Mouse (Mus musculus) central nervous system, embryonic 14 days (tissue): ENCODE data around the gene Krtap17-1. TPM values are rescaled to one million over a fixed set of nuclear protein-coding genes. Genes with fewer than 3 reads are reported as not detected.

Experiments
- polyA plus RNA-seq: library from polyadenylated mRNA; depleted of rRNA; stranded (reverse); fragments of >200 nt; gene quantifications from 2 replicates; pipeline ENCODE4 v1.2.3, GENCODE M21; 2012; rRNA removed

Gene Krtap17-1
- polyA plus RNA-seq: 0.29 and 0.34 TPM in 2 replicates

GRCm38 (mm10) chr11:99993620-99994383 lies at the start of gene Krtap17-1:
Gene Krtap17-1, minus strand, starts transcription at chr11:99993994.

DNA sequence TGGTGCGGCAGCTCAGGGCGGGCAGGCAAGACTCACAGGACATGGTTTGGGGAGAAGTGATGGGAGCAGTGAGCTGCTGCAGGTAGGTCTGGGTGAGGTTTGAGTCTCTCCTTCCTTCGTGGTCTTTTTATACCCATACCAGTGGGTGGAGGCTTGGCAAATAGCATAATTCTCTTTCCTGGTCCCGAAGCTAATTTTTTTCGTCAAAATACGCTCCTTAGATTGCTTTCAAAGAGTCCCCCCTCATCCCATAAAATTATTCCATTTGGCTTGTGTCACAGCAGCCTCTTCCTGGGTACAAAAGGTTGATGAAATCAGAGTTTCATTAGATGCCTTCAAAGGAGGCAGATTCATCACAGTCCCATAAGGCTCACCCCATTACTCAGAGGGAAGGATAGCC lies 47.7 kb upstream of the Krtap17-1 start, which contains the start of gene Krt34:
TSS of gene Krt34 (minus strand) at position 101 of the 400 bp plus-strand sequence.

GRCm38 (mm10) chr11:100029768-100030167 lies 36.0 kb upstream of the Krtap17-1 start, which contains the start of gene Krt33b:
Gene Krt33b, minus strand, starts transcription at chr11:100029868.

GRCm38 (mm10) chr11:100016112-100016511 lies 22.3 kb upstream of the Krtap17-1 start, which contains the start of gene Krt33a:
Gene Krt33a, minus strand, starts transcription at chr11:100016212.

DNA sequence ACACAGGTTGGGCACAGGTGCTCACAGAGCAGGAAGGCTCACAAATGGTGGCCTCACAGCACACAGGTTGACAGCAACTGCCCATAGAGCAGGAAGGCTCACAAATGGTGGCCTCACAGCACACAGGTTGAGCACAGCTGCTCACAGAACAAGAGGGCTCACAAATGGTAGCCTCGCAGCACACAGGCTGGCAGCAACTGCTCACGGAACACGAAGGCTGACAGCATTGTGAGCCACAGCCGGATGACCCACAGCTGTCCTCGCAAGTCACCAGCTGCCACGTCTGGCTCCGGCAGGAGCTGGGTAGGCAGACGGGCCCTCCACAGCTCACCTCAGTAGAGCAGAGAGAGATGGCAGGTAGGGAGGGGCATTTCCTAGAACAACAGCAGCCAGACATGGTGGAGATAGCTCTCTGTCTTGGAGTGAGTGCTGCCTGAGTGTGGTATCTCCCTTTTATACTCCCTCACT lies 7.6 kb downstream of the Krtap17-1 start, which contains the start of gene Krtap16-1:
TSS of gene Krtap16-1 (minus strand) at position 418 of the 468 bp plus-strand sequence.

DNA sequence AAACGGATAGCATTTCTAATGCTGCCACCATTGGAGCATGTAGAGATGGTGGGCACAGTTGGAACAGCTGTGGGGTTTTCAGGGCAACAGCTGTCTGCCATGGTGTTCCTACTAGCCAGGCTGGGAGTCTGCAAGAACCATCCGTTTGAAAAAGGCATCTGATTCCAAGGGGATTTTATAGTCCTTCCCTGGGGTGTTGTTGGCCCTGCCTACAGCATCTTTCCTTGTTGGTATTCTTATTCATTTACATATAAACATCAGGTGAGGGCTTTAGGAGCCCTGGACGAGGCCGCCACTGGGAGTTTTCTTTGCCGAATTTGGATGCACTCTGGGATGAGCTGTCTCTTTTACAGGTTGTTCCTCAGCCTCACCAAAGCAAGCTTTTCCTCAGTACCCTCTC lies 14.8 kb downstream of the Krtap17-1 start, which contains the start of gene Krtap29-1:
TSS of gene Krtap29-1 (minus strand) at position 101 of the 400 bp plus-strand sequence.

DNA sequence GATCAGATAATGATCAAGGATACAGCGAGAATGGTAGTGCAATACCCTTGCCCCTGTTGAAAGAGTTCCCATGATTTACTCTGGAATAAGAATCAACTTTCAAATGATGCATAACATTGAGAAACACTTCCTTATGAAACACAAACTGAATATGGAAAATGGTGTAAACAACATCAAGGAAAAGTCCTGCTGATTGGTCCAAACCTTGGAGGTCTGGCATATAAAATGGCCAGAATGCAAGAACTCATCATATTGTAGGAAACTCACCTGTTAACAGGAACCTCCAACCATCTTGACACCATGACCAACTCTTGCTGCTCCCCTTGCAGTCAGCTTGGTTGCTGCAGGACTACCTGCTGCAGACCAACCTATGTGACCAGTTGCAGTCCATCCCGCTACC lies 45.6 kb downstream of the Krtap17-1 start, which contains the start of gene Krtap9-5:
TSS of gene Krtap9-5 (plus strand) at position 301 of the 400 bp plus-strand sequence.

Other genes with a start within 250 kb of the Krtap17-1 start
- not detected in 2 replicates for gene Gm11595, start 221.1 kb downstream of the Krtap17-1 start, polyA plus RNA-seq
- not detected in 2 replicates for gene Krtap4-8, start 213.3 kb downstream of the Krtap17-1 start, polyA plus RNA-seq
- gene Krtap4-9, start 208.8 kb downstream of the Krtap17-1 start, polyA plus RNA-seq: not detected in 2 replicates
- not detected in 2 replicates for gene Gm11596, start 200.5 kb downstream of the Krtap17-1 start, polyA plus RNA-seq
- gene Gm11569, start 195.1 kb downstream of the Krtap17-1 start, polyA plus RNA-seq: not detected in 2 replicates
- not detected in 2 replicates for gene Gm11554, start 189.5 kb downstream of the Krtap17-1 start, polyA plus RNA-seq
- gene Krtap4-13, start 184.1 kb downstream of the Krtap17-1 start, polyA plus RNA-seq: not detected in 2 replicates
- not detected in 2 replicates for gene Gm11564, start 178.3 kb downstream of the Krtap17-1 start, polyA plus RNA-seq
- not detected in 2 replicates for gene 2300003K06Rik, start 155.9 kb downstream of the Krtap17-1 start, polyA plus RNA-seq
- gene Krtap4-16, start 142.4 kb downstream of the Krtap17-1 start, polyA plus RNA-seq: not detected in 2 replicates
- not detected in 2 replicates for gene Gm11568, start 136.1 kb downstream of the Krtap17-1 start, polyA plus RNA-seq
- not detected in 2 replicates for gene Gm11559, start 129.5 kb downstream of the Krtap17-1 start, polyA plus RNA-seq
- gene Krtap9-1, start 120.6 kb downstream of the Krtap17-1 start, polyA plus RNA-seq: not detected in 2 replicates
- gene Gm11567, start 114.8 kb downstream of the Krtap17-1 start, polyA plus RNA-seq: not detected in 2 replicates
- gene Krtap31-1, start 86.1 kb downstream of the Krtap17-1 start, polyA plus RNA-seq: not detected in 2 replicates
- gene Gm11565, start 79.2 kb downstream of the Krtap17-1 start, polyA plus RNA-seq: not detected in 2 replicates
- not detected in 2 replicates for gene Krtap31-2, start 57.7 kb downstream of the Krtap17-1 start, polyA plus RNA-seq
- gene Krtap9-5, start 45.5 kb downstream of the Krtap17-1 start, polyA plus RNA-seq: not detected in 2 replicates
- gene Krtap29-1, start 14.9 kb downstream of the Krtap17-1 start, polyA plus RNA-seq: not detected in 2 replicates
- gene Krtap16-1, start 7.4 kb downstream of the Krtap17-1 start, polyA plus RNA-seq: not detected in 2 replicates
- not detected in 2 replicates for gene Krt33a, start 22.2 kb upstream of the Krtap17-1 start, polyA plus RNA-seq
- 0.16 TPM in 1 of 2 replicates, not detected in the other for gene Krt33b, start 35.9 kb upstream of the Krtap17-1 start, polyA plus RNA-seq
- not detected in 2 replicates for gene Krt34, start 47.6 kb upstream of the Krtap17-1 start, polyA plus RNA-seq
- gene Krt31, start 56.6 kb upstream of the Krtap17-1 start, polyA plus RNA-seq: not detected in 2 replicates
- not detected in 2 replicates for gene Krt32, start 94.2 kb upstream of the Krtap17-1 start, polyA plus RNA-seq
- gene Krt35, start 102.2 kb upstream of the Krtap17-1 start, polyA plus RNA-seq: not detected in 2 replicates
- not detected in 2 replicates for gene Krt36, start 111.6 kb upstream of the Krtap17-1 start, polyA plus RNA-seq
- gene Krt13, start 127.6 kb upstream of the Krtap17-1 start, polyA plus RNA-seq: 0.11 TPM in 1 of 2 replicates, not detected in the other
- 2.6 and 33.5 TPM in 2 replicates for gene Krt15, start 141.9 kb upstream of the Krtap17-1 start, polyA plus RNA-seq
- gene Krt19, start 154.7 kb upstream of the Krtap17-1 start, polyA plus RNA-seq: 1.3 and 12.8 TPM in 2 replicates
- 0.06 and 0.10 TPM in 2 replicates for gene Krt9, start 199.3 kb upstream of the Krtap17-1 start, polyA plus RNA-seq
- 4.5 and 41.4 TPM in 2 replicates for gene Krt14, start 213.6 kb upstream of the Krtap17-1 start, polyA plus RNA-seq